In genomic region chr8:13158718-13159376, GRCm38 (mm10) we compare ENCODE assay signal across 7 mouse cellular contexts. TPM values are rescaled to one million over a fixed set of nuclear protein-coding genes. Genes with fewer than 3 reads are reported as not detected.
DNase-seq lines count a peak whose midpoint lies in the region; ATAC-seq lines count a peak whose summit lies in the region.

Gene Lamp1 (plus strand): TSS chr8:13159161.

- peaks cover 19% of the 10 kb centered on the region for H3K4me1 ChIP-seq in intestine, embryonic 16.5 days (ENCODE audit: control insufficient read depth, insufficient read depth, low read length)
- peaks cover 11% of the 10 kb centered on the region for H3K4me1 ChIP-seq in midbrain, embryonic 11.5 days (ENCODE audit: control insufficient read depth, insufficient read depth, low read length)

- peak within 1 kb of the TSS; percentile 97 for H3K9ac ChIP-seq in intestine, embryonic 16.5 days (ENCODE audit: low read depth, low read length)
- H3K9ac ChIP-seq in midbrain, embryonic 11.5 days (ENCODE audit: low read length): peak within 1 kb of the TSS; percentile 96

- H3K36me3 ChIP-seq in intestine, embryonic 16.5 days (ENCODE audit: control insufficient read depth, insufficient read depth, low read length): no peaks in the 10 kb centered on the region
- no peaks in the 10 kb centered on the region; the same call in 1 of the 2 replicates for H3K36me3 ChIP-seq in midbrain, embryonic 11.5 days (ENCODE audit: control insufficient read depth, insufficient read depth, low read length)

- peak; percentile 98 for DNase-seq in adrenal gland, adult 8-10 months
- DNase-seq in embryo, embryonic 9.5 days (ENCODE audit: extremely low spot score): peak; percentile 96
- DNase-seq in gastrocnemius, postnatal 4 days (ENCODE audit: low spot score in 2 of 2): peak; percentile 100
- peak; percentile 99 for DNase-seq in left cerebral cortex, postnatal 36 days (ENCODE audit: low spot score in 2 of 2)
- peak; percentile 100 for DNase-seq in midbrain, embryonic 11.5 days (ENCODE audit: low spot score, missing footprints)
- DNase-seq in skeletal muscle tissue, adult 2 months (ENCODE audit: low read depth, low spot score): peak; percentile 100

- ATAC-seq in intestine, embryonic 16.5 days: peak; percentile 95
- peak; percentile 99 for ATAC-seq in midbrain, embryonic 11.5 days (ENCODE audit: low FRiP score)

- no peaks in the 10 kb centered on the region for H3K9me3 ChIP-seq in intestine, embryonic 16.5 days (ENCODE audit: control insufficient read depth, low read length)
- no peaks in the 10 kb centered on the region for H3K9me3 ChIP-seq in midbrain, embryonic 11.5 days (ENCODE audit: control insufficient read depth, low read length)

- H3K4me2 ChIP-seq in intestine, embryonic 16.5 days (ENCODE audit: low read depth, low read length): peak within 1 kb of the TSS; percentile 82
- H3K4me2 ChIP-seq in midbrain, embryonic 11.5 days: peak within 1 kb of the TSS; percentile 92

- H3K27me3 ChIP-seq in intestine, embryonic 16.5 days (replicated peaks; ENCODE audit: control insufficient read depth, insufficient read depth, low read length): no peaks in the 10 kb centered on the region
- no peaks in the 10 kb centered on the region for H3K27me3 ChIP-seq in midbrain, embryonic 11.5 days (ENCODE audit: control insufficient read depth, insufficient read depth, low read length)

- peak within 1 kb of the TSS; percentile 99 for H3K4me3 ChIP-seq in intestine, embryonic 16.5 days (ENCODE audit: low read length)
- H3K4me3 ChIP-seq in midbrain, embryonic 11.5 days (ENCODE audit: low read depth, low read length): peak within 1 kb of the TSS; percentile 99

- WGBS in intestine, embryonic 16.5 days: 1% methylated on average over 46 of the region's 50 CpGs
- WGBS in midbrain, embryonic 11.5 days: under 1% methylated on average over 49 of the region's 50 CpGs

- peak within 1 kb of the TSS; percentile 77 for H3K27ac ChIP-seq in intestine, embryonic 16.5 days (ENCODE audit: low read length)
- H3K27ac ChIP-seq in midbrain, embryonic 11.5 days (ENCODE audit: low read depth, low read length): 0 out of 2 replicates have a peak within 1 kb of the TSS, but pooled peaks have one; percentile 30

- intact Hi-C loops in left cerebral cortex, postnatal 36 days (cut with DNase I): loop anchor here (5.0 kb wide), 1 partner anchor 53 kb away; no protein-coding TSS in a partner anchor

RNA-seq across cellular contexts. Expression of gene Lamp1, which starts in this region (rescaled TPM):
- total RNA-seq in adrenal gland, adult 8-10 months (2022): 100 to 1,000 TPM; 434 to 557 (median 482) TPM
- total RNA-seq in gastrocnemius, postnatal 4 days (2021): 100 to 1,000 TPM; 265 to 276 TPM
- 256 and 550 TPM in 2 replicates for polyA plus RNA-seq in intestine, embryonic 16.5 days (2015; fragmentation: Nextera tagmentation; extraction: Ambion mirVana)
- total RNA-seq in left cerebral cortex, postnatal 36 days (2021): 100 to 1,000 TPM; 258 to 303 TPM
- 274 and 282 TPM in 2 replicates for polyA plus RNA-seq in midbrain, embryonic 11.5 days (2014; fragmentation: Nextera tagmentation; extraction: Ambion mirVana)

Comparison
In these comparisons a context has a peak if more than half of its experiments do, and no peak if none do; other contexts are left out.
1. Peak in every context shown above with its lines: DNase-seq, ATAC-seq, H3K4me3 ChIP-seq and H3K27ac ChIP-seq.